Mouse (Mus musculus) E14TG2a.4 (cell line): Measurements from ENCODE around the gene Wbp11.

Experiments used
- CTCF ChIP-seq: conservative IDR thresholded peaks from 2 replicates; pipeline ENCODE4 v1.5.1; 2014; ENCODE audit warnings: low read length
- NANOG ChIP-seq: IDR thresholded peaks from 2 replicates; pipeline ENCODE4 v1.6.1; 2014; ENCODE audit warnings: borderline replicate concordance, low read length, mixed read lengths
- POU5F1 ChIP-seq: IDR thresholded peaks from 2 replicates; pipeline ENCODE4 v1.6.1; 2014; ENCODE audit warnings: low read length, borderline replicate concordance

- no peak for TF ChIP-seq CTCF
- TF ChIP-seq POU5F1: no peak
- no peak for TF ChIP-seq NANOG
Observed at GRCm38 (mm10) chr6:136820381-136820780, 7.7 kb downstream of the Wbp11 start.
